Mouse (Mus musculus): ENCODE measurements at regions not wholly inside any gene's neighbourhood (a gene's known extent, or its start where the extent isn't known, plus 50 kb on each side); places are given as distances from the start of the nearest gene placed in this dataset.

DNA sequence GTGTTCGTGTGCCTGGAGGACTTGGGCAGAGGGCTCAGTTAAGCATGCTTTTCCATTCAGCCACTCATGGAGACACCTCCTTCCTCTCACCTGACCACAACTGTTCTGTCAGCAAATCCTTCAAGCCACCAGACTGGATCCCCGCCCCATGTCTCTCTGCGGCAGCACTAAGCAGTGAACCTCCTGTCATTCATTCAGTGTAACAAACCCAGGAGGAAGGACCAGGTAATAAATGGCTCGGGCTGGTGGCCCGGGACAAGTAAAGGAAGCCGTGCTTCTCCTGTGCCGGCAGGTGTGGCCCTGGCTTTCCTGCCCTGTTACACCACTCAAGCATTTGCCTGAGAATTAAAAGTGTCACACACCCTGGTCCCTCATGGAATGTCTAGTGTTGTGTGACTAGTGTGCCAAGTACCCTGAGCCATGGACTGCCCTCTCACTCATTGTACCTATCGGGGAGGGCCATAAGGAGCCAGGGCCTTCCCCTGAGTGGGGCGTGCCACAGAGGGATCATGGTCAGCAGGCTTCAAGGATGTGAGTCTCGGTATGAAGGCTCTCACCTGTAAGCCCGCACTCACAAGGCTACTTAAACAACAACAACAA, 207.6 kb upstream of the Lrfn2 start:
- TF ChIP-seq POLR2A (IDR thresholded peaks at IDR 0.05; ENCODE audit: insufficient read length, low read depth) = no peak
- no peak for TF ChIP-seq SRF (IDR thresholded peaks at IDR 0.05; ENCODE audit: control insufficient read depth, insufficient read length, low read depth)
- no peak for TF ChIP-seq MAX (IDR thresholded peaks at IDR 0.05; ENCODE audit: low read depth)
- no peak for TF ChIP-seq MYOD1 (IDR thresholded peaks at IDR 0.05; ENCODE audit: control insufficient read depth in 1 of 3, insufficient read length in 2 of 3, low read depth in 2 of 3)
- TF ChIP-seq MYOG (IDR thresholded peaks at IDR 0.05; ENCODE audit: control insufficient read depth in 1 of 3, insufficient read depth in 1 of 3, insufficient read length in 2 of 3, low read depth in 2 of 3) = no peak
- no peak for TF ChIP-seq CEBPB (IDR thresholded peaks at IDR 0.05; ENCODE audit: insufficient read depth, poor library complexity, severe bottlenecking)
- no peak for TF ChIP-seq TCF12 (IDR thresholded peaks at IDR 0.05; ENCODE audit: insufficient read depth, poor library complexity, severe bottlenecking)
- no peak for TF ChIP-seq E2F4 (IDR thresholded peaks at IDR 0.05; ENCODE audit: insufficient read depth)
- no peak for TF ChIP-seq POLR2AphosphoS2 (IDR thresholded peaks at IDR 0.05; ENCODE audit: insufficient read length, low read depth)
- TF ChIP-seq USF1 (IDR thresholded peaks at IDR 0.05; ENCODE audit: low read depth) = no peak
- TF ChIP-seq TCF3 (IDR thresholded peaks at IDR 0.05; ENCODE audit: insufficient read length, low read depth) = no peak
